Mouse (Mus musculus) MN1 (cell line): ENCODE data around the gene Gpr137b.
"Not testable (repeated sequence)": the region's sequence is repeated elsewhere in the genome, so short reads cannot be mapped to it uniquely, and the experiment has no call there.

ENCODE experiments used
- DNase-seq: peaks from one replicate; pipeline ENCODE4 v3.0.0-alpha.2; 2016; ENCODE audit warnings: low spot score

The Gpr137b gene

DNA sequence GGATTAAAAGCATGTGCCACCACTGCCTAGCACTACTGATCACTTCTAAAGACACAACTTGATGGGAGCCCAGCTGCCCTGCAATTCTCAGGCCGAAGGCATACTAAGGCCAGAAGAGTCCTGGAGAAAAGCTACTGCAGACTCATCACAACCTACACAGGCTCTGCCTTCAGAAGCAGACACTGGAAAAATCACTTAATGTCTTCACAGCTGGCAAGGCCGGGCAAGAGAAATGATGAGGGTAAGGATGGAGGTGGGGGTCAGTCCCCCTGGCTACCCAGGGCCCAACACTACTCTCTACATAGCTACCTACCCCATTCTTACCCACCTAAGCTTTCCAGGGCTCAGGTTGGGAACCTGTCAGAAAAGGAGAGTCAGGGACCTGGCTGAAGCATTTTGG lies 27.4 kb downstream of the Gpr137b start:
- not testable (repeated sequence) for DNase-seq

DNA sequence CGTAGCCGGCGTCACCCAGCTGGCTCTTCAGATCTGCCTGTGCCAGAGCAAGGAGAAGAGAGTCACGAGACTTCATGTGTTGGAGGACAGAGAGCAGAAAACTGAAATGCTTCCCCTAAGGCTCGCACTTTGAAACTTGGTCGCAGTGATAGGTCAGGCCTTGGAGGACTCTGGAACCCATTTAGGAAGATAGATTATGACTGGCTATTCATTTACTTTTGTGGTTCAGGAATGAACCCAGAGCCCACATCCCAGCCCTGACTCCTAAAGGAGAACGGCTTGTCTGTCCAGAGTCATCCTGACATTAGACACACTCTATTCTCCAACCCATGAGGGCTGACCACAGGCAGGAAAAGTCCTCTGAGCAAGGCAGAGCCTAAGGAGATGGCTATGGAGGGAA lies 30.3 kb downstream of the Gpr137b start:
- DNase-seq = not testable (repeated sequence)

GRCm38 (mm10) chr13:13362261-13362660 lies 31.6 kb downstream of the Gpr137b start:
- not testable (repeated sequence) for DNase-seq

- not testable (repeated sequence) for DNase-seq
These were observed 33.8 kb downstream of the Gpr137b start for GRCm38 (mm10) chr13:13360045-13360444.

DNA sequence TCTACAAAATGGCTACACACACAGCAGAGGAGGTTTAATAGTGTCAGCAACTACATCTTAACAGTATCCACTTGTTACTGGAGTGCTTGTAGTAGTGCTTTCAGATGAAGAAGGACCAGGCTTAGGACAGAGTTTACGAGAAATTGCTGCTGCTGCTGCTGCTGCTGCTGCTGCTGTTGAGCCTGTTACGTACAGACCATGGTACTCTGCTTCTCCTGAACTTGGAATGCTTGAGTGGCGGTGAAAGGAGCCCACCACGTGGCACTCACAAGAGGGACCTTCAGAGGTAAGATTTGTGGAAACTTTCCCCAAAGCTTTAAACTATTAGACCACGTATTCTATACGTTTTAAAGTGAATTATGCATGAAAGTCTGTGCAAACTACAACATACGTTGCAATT lies 35.2 kb downstream of the Gpr137b start:
- DNase-seq = not testable (repeated sequence)

GRCm38 (mm10) chr13:13358097-13358496 lies 35.7 kb downstream of the Gpr137b start:
- not testable (repeated sequence) for DNase-seq

DNA sequence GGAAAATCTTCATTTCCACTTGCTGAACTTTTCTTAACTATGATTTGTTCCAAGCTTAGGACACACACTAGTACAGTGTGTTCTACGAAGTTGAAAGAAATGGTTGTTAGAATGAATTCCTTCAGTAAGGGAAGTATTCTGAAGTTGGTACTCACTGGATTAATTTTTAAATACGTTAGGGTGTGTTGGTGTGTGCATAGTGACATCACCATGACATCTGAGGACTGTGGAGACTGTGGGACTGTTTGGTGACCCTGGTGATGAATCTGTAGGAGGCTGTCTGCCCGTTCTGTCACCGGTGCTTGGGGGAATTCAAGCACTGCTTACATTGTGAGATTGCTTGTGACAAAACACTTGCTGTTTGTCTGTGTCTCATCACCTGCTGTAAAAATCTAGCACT lies 41.7 kb downstream of the Gpr137b start:
- not testable (repeated sequence) for DNase-seq

- DNase-seq = not testable (repeated sequence)
These were observed 43.1 kb downstream of the Gpr137b start for GRCm38 (mm10) chr13:13350681-13351080.

- DNase-seq = no peak
These were observed 44.5 kb downstream of the Gpr137b start for GRCm38 (mm10) chr13:13349288-13349687.

DNA sequence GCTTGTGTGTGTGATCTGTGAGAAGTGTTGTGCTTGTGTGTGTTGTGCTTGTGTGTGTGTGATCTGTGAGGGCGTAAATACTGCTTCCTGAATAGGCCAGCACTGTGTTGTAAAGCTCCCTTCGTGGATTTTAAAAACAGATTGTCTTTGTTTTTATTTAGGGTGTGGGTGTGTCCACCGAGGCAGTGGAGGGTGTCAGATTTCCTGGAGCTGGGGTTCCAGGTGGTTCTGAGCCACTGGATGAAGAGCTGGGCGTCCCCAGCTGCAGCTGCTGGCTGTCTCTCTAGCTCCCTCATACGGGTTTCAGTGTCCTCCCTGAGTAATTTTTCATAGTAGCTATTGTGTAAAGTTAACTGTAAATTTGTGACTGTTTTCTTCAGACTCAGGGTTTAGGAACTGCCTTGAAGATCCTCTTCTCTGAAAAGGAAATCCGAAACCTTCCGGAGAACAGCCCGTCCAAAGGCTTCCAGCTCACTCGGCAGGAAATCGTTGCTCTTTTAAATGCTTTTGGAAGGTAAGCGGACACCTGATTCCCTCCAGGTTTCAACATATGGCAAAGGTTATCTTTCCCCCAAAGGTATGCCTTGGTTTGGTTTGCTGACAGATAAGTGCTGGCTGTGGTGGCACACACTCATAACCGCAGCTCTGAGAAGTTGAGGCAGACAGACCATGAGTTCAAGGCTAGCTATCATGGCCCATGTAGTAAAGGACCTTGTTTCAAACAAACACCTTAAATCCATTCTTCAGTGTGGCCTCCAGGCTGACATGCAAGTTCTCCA lies 46.0 kb downstream of the Gpr137b start:
- DNase-seq = not testable (repeated sequence)

DNA sequence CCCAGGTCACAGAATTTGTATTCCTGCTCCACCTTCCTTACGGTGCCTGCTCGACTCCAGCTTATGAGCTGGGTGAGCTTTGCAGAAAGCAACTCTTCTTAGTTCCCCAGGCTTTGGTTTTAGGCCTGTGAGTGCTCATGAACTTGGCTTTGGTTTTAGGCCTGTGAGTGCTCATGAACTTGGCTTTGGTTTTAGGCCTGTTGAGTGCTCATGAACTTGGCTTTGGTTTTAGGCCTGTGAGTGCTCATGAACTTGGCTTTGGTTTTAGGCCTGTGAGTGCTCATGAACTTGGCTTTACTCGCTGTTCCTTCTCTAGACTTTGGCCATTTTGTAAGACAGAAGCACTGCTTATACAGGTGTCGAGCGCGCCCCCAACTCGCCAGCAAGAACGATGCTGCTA lies 56.5 kb downstream of the Gpr137b start:
- DNase-seq = not testable (repeated sequence)

GRCm38 (mm10) chr13:13328876-13329275 lies 64.9 kb downstream of the Gpr137b start:
- peak; percentile 29 for DNase-seq
